Mouse (Mus musculus) lung, adult 2 months (tissue): ENCODE measurements around the gene C330007P06Rik. TPM values are rescaled to one million over a fixed set of nuclear protein-coding genes. Genes with fewer than 3 reads are reported as not detected.
"Not testable (repeated sequence)": the region's sequence is repeated elsewhere in the genome, so short reads cannot be mapped to it uniquely, and the experiment has no call there.

Experiments used
- DNase-seq: peaks from one replicate; pipeline ENCODE4 v3.0.0; 2022
- H3K4me1 ChIP-seq: fragments of 200-500 bp; 2 replicates; pipeline ENCODE4 v1.6.1; 2011; ENCODE audit warnings: low read length; ENCODE audit not compliant: control insufficient read depth, insufficient read depth
- H3K4me3 ChIP-seq: fragments of 200-500 bp; replicated peaks from 2 replicates; pipeline ENCODE3; 2011; ENCODE audit warnings: low read depth, mild to moderate bottlenecking, control low read depth, low read length; ENCODE audit errors: extremely low read depth
- CTCF ChIP-seq: fragments of 200-500 bp; IDR thresholded peaks from 2 replicates; pipeline ENCODE4 v1.5.1; 2011; ENCODE audit warnings: mild to moderate bottlenecking, low read length, control low read depth; ENCODE audit not compliant: insufficient read depth
- POLR2A ChIP-seq: fragments of 200-500 bp; IDR thresholded peaks from 2 replicates; pipeline ENCODE4 v1.6.1; 2011; ENCODE audit warnings: low read depth, mild to moderate bottlenecking, control low read depth, low read length, borderline replicate concordance; ENCODE audit errors: extremely low read depth
- WGBS: fragments of 180-500 bp; shearing (Covaris S2); methylation state at CpG from one replicate; pipeline ENCODE4 v1.1.7; 2018; 5-methylcytosine and 5-hydroxymethylcytosine counted together
- polyA plus RNA-seq: library from polyadenylated mRNA; depleted of rRNA; stranded (reverse); fragments of >200 nt; gene quantifications from 2 replicates; pipeline ENCODE4 v1.2.3, GENCODE M21; 2012; rRNA removed

Gene C330007P06Rik
- polyA plus RNA-seq: 18.6 and 22.7 TPM in 2 replicates

GRCm38 (mm10) chrX:36873765-36874164, at the start of gene C330007P06Rik, which contains the start of gene Ube2a:
TSS of gene C330007P06Rik (minus strand) at chrX:36874111.
TSS of gene Ube2a (plus strand) at chrX:36873900.
- Histone ChIP-seq H3K4me3 (peak within 1 kb of the TSS; percentile 87), H3K4me1 (peaks cover 3% of the 10 kb centered on the region)
- 33% methylated on average over 8 of the region's 8 CpGs for WGBS
- TF ChIP-seq CTCF: no peak
- no peak for TF ChIP-seq POLR2A
- no peak for DNase-seq

DNA sequence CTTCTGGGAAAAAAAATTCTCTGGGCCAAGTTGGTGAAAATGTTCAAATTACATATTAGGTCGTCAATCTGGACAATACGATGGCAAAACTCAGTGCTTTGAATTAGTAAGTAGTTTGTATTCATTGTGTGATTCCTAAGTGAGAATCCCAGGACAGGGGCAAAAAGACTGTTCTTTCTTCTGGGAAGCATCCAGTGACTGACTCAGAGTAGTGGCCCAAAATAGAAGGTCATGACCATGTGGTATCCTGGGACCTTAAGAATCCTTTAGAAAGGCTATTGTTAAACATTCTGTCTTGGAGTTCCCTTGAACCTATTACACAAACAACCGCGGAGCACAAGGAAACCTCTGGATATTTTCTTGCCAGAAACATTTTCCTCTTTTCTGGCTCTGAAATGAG, 47.4 kb upstream of the C330007P06Rik start:
- Histone ChIP-seq H3K4me1 (peaks cover 4% of the 10 kb centered on the region; the same call in 1 of the 2 replicates), H3K4me3 (no peak overlapping the region)
- WGBS: 62% methylated on average over 4 of the region's 4 CpGs
- TF ChIP-seq POLR2A: no peak
- no peak for TF ChIP-seq CTCF
- no peak for DNase-seq

- WGBS: 43% methylated on average over 1 of the region's 1 CpGs
- H3K4me3 ChIP-seq: no peak overlapping the region
- DNase-seq: no peak
- TF ChIP-seq CTCF (no peak), POLR2A (no peak)
- H3K4me1 ChIP-seq: peaks cover 4% of the 10 kb centered on the region; the same call in 1 of the 2 replicates
Observed at GRCm38 (mm10) chrX:36917749-36918148, 43.8 kb upstream of the C330007P06Rik start.

DNA sequence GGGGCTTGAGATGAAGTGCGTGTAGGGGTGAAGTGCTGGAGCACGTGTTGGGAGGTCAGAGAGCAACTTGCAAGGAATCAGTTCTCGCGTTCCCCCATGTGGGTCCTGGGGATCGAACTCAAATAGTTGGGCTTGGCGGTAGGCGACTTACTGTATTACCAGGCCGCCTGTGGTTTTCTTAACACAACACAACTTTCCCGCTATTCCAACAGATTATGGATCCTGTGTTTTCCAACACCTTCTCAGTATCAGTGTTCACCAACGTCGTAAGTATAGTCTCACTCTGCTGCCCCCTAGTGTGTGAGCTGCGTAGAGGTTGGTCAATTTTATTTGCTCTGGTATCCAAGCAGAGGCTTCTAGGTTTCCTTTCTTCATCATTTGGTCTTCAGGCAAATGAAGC, 37.4 kb upstream of the C330007P06Rik start:
- Histone ChIP-seq H3K4me3 (no peak overlapping the region), H3K4me1 (no peaks in the 10 kb centered on the region; the same call in 1 of the 2 replicates)
- TF ChIP-seq CTCF: no peak
- no peak for TF ChIP-seq POLR2A
- WGBS: 42% methylated on average over 12 of the region's 12 CpGs
- DNase-seq: peak; percentile 26

- peaks cover 3% of the 10 kb centered on the region; the same call in 1 of the 2 replicates for H3K4me1 ChIP-seq
- WGBS: 36% methylated on average over 5 of the region's 5 CpGs
- TF ChIP-seq CTCF: peak; percentile 11; the same call in 1 of the 2 replicates
- TF ChIP-seq POLR2A: no peak
- H3K4me3 ChIP-seq: no peak overlapping the region
- DNase-seq: no peak
Observed at GRCm38 (mm10) chrX:36906539-36906938, 32.6 kb upstream of the C330007P06Rik start.

DNA sequence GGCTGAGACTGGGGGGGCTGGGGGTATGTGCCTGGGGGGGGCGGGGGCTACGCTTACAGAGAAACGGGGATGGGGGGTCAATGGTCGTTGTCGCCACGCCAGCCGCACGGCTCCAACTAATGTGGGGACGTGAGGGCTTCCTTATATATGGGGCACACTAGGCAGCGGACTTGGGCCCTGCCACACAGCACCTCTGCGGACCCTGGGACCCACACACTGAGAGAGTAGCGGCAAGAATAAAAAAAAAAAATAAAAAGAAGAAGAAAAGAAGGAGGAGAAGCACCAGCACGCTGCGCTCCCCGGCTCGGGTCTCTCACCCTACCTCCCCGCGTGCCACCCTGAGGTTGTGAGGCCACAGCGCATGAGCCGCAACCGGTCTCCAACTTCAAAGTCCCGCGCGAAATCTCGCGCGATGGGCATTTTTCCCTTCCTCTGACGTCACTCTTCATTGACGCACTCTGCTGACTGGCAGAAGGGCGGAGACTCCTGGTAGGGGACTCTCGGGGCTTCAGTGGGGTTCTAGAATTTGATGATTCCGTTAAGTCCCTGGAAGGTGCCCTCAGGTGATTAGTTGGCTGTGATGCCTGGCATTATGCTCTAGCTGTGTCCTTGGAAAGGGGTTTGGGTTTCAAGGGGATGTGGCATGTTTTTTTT, 29.3 kb upstream of the C330007P06Rik start:
- Histone ChIP-seq H3K4me3 (peak overlapping the region; percentile 78), H3K4me1 (peaks cover 3% of the 10 kb centered on the region; the same call in 1 of the 2 replicates)
- TF ChIP-seq CTCF: no peak
- peak; percentile 93 for TF ChIP-seq POLR2A
- DNase-seq: peak; percentile 85
- 37% methylated on average over 31 of the region's 32 CpGs for WGBS

- H3K4me1 ChIP-seq: peaks cover 3% of the 10 kb centered on the region; the same call in 1 of the 2 replicates
- DNase-seq: peak; percentile 8
- TF ChIP-seq POLR2A: no peak
- TF ChIP-seq CTCF: no peak
- WGBS: 34% methylated on average over 44 of the region's 47 CpGs
- peak within 1 kb of the TSS; percentile 78 for H3K4me3 ChIP-seq
Observed at GRCm38 (mm10) chrX:36902321-36903114, 28.6 kb upstream of the C330007P06Rik start, which contains the start of gene Nkrf. TSS of gene Nkrf (minus strand) at chrX:36902899.

- TF ChIP-seq CTCF (no peak), POLR2A (no peak)
- Histone ChIP-seq H3K4me3 (no peak overlapping the region), H3K4me1 (peaks cover 3% of the 10 kb centered on the region; the same call in 1 of the 2 replicates)
- no peak for DNase-seq
- WGBS: 37% methylated on average over 3 of the region's 3 CpGs
Observed at GRCm38 (mm10) chrX:36901655-36902054, 27.7 kb upstream of the C330007P06Rik start.

DNA sequence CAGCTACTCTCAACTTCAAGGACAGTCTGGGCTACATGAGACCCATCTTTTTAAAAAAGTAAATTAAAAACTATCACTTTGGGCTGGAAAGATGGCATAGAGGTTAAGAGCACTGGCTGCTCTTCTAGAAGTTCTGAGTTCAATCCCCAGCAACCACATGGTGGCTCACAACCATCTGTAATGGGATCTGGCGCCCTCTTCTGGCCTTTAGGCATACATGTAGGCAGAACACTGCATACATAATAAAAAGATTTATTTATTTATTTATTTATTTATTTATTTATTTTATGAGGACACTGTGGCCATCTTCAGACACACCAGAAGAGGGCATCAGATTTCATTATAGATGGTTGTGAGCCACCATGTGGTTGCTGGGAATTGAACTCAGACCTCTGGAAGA, 25.0 kb upstream of the C330007P06Rik start:
- not testable (repeated sequence) for H3K4me3 ChIP-seq, H3K4me1 ChIP-seq, DNase-seq
- 39% methylated on average over 1 of the region's 1 CpGs for WGBS
